Mouse (Mus musculus) hindbrain, embryonic 15.5 days (tissue): ENCODE measurements around the gene Csnk1g2. TPM values are rescaled to one million over a fixed set of nuclear protein-coding genes. Genes with fewer than 3 reads are reported as not detected.

Experiments
- ATAC-seq: fragments of 200-750 bp; cut with Nextera tagmentation; 2 replicates; pipeline ENCODE4 v1.8.0; 2017; ENCODE audit warnings: low read depth, moderate number of reproducible peaks, moderate TSS enrichment; ENCODE audit not compliant: low FRiP score
- H3K27ac ChIP-seq: fragments of 300-500 bp; sonication (generic); replicated peaks from 2 replicates; pipeline ENCODE4 v1.5.1; 2015; ENCODE audit warnings: mild to moderate bottlenecking, inconsistent platforms
- H3K27me3 ChIP-seq: fragments of 300-500 bp; sonication (generic); 2 replicates; pipeline ENCODE4 v1.6.1; 2015; ENCODE audit warnings: control low read depth, inconsistent platforms
- H3K36me3 ChIP-seq: fragments of 300-500 bp; sonication (generic); 2 replicates; pipeline ENCODE4 v1.6.1; 2015; ENCODE audit warnings: control low read depth, inconsistent platforms
- H3K4me1 ChIP-seq: fragments of 300-500 bp; sonication (generic); replicated peaks from 2 replicates; pipeline ENCODE4 v1.6.1; 2015; ENCODE audit warnings: control low read depth, inconsistent platforms
- H3K4me2 ChIP-seq: fragments of 300-500 bp; sonication (generic); 2 replicates; pipeline ENCODE4 v1.6.1; 2015; ENCODE audit warnings: moderate library complexity, mild to moderate bottlenecking, inconsistent platforms
- H3K4me3 ChIP-seq: fragments of 300-500 bp; sonication (generic); 2 replicates; pipeline ENCODE4 v1.5.1; 2015; ENCODE audit warnings: mild to moderate bottlenecking, inconsistent platforms
- H3K9ac ChIP-seq: fragments of 300-500 bp; sonication (generic); 2 replicates; pipeline ENCODE4 v1.6.1; 2015; ENCODE audit warnings: inconsistent platforms
- H3K9me3 ChIP-seq: fragments of 300-500 bp; sonication (generic); 2 replicates; pipeline ENCODE4 v1.6.1; 2016; ENCODE audit warnings: control low read depth, inconsistent platforms
- WGBS: fragments of 180-500 bp; shearing (Covaris S2); methylation state at CpG from one replicate; pipeline ENCODE4 v1.1.7; 2015; 5-methylcytosine and 5-hydroxymethylcytosine counted together
- polyA plus RNA-seq: library from polyadenylated mRNA; unstranded; fragments of >200 nt; fragmentation: Nextera tagmentation; extraction: Ambion mirVana; gene quantifications from 2 replicates; pipeline ENCODE4 v1.2.1, GENCODE M21; 2015

Gene Csnk1g2
- polyA plus RNA-seq, 1 experiment from 2014 or later = 127 TPM

GRCm38 (mm10) chr10:80671936-80672690, 49.5 kb downstream of the Csnk1g2 start:
- Histone ChIP-seq H3K27me3 (no peaks in the 10 kb centered on the region), H3K36me3 (peaks cover 39% of the 10 kb centered on the region), H3K9me3 (no peaks in the 10 kb centered on the region), H3K4me2 (no peak overlapping the region), H3K27ac (no peak overlapping the region), H3K9ac (no peak overlapping the region), H3K4me3 (no peak overlapping the region), H3K4me1 (peaks cover 57% of the 10 kb centered on the region)
- no peak for ATAC-seq
- 69% methylated on average over 11 of the region's 11 CpGs for WGBS

GRCm38 (mm10) chr10:80673690-80674089, 51.1 kb downstream of the Csnk1g2 start:
- no peaks in the 10 kb centered on the region for H3K27me3 ChIP-seq
- H3K4me1 ChIP-seq = peaks cover 72% of the 10 kb centered on the region
- WGBS = 95% methylated on average over 3 of the region's 3 CpGs
- H3K9ac ChIP-seq = peak overlapping the region; percentile 82; the same call in 1 of the 2 replicates
- H3K36me3 ChIP-seq = peaks cover 26% of the 10 kb centered on the region
- H3K4me2 ChIP-seq = peak overlapping the region; percentile 89
- no peak for ATAC-seq
- H3K27ac ChIP-seq = no peak overlapping the region
- H3K9me3 ChIP-seq = no peaks in the 10 kb centered on the region
- peak overlapping the region; percentile 73 for H3K4me3 ChIP-seq

GRCm38 (mm10) chr10:80674161-80674711, 51.6 kb downstream of the Csnk1g2 start:
- no peaks in the 10 kb centered on the region for H3K9me3 ChIP-seq
- ATAC-seq = no peak
- no peak overlapping the region for H3K27ac ChIP-seq
- 57% methylated on average over 5 of the region's 5 CpGs for WGBS
- peaks cover 78% of the 10 kb centered on the region for H3K4me1 ChIP-seq
- no peaks in the 10 kb centered on the region for H3K27me3 ChIP-seq
- peak overlapping the region; percentile 73 for H3K4me3 ChIP-seq
- H3K36me3 ChIP-seq = peaks cover 20% of the 10 kb centered on the region
- peak overlapping the region; percentile 89 for H3K4me2 ChIP-seq
- peak overlapping the region; percentile 82 for H3K9ac ChIP-seq

- peak overlapping the region; percentile 82 for H3K9ac ChIP-seq
- WGBS = 15% methylated on average over 6 of the region's 6 CpGs
- peaks cover 13% of the 10 kb centered on the region for H3K36me3 ChIP-seq
- H3K27me3 ChIP-seq = no peaks in the 10 kb centered on the region
- peaks cover 82% of the 10 kb centered on the region for H3K4me1 ChIP-seq
- H3K9me3 ChIP-seq = no peaks in the 10 kb centered on the region
- no peak for ATAC-seq
- H3K4me2 ChIP-seq = peak overlapping the region; percentile 89
- H3K27ac ChIP-seq = peak overlapping the region; percentile 93
- H3K4me3 ChIP-seq = peak overlapping the region; percentile 73
Observed at GRCm38 (mm10) chr10:80674851-80675404, 52.3 kb downstream of the Csnk1g2 start.

- peak overlapping the region; percentile 73 for H3K4me3 ChIP-seq
- H3K4me2 ChIP-seq = peak overlapping the region; percentile 89
- no peaks in the 10 kb centered on the region for H3K9me3 ChIP-seq
- 1% methylated on average over 33 of the region's 54 CpGs for WGBS
- ATAC-seq = peak; percentile 0; the same call in 1 of the 2 replicates
- H3K27ac ChIP-seq = peak overlapping the region; percentile 93
- H3K36me3 ChIP-seq = peaks cover 11% of the 10 kb centered on the region
- H3K4me1 ChIP-seq = peaks cover 77% of the 10 kb centered on the region
- peak overlapping the region; percentile 82 for H3K9ac ChIP-seq
- no peaks in the 10 kb centered on the region for H3K27me3 ChIP-seq
Observed at GRCm38 (mm10) chr10:80675405-80676197, 53.0 kb downstream of the Csnk1g2 start.

GRCm38 (mm10) chr10:80676198-80676928, 53.7 kb downstream of the Csnk1g2 start:
- Histone ChIP-seq H3K9me3 (no peaks in the 10 kb centered on the region), H3K27ac (peak overlapping the region; percentile 93), H3K27me3 (no peaks in the 10 kb centered on the region), H3K4me3 (peak overlapping the region; percentile 73), H3K4me2 (peak overlapping the region; percentile 89), H3K4me1 (peaks cover 71% of the 10 kb centered on the region), H3K36me3 (peaks cover 4% of the 10 kb centered on the region), H3K9ac (peak overlapping the region; percentile 82)
- under 1% methylated on average over 63 of the region's 78 CpGs for WGBS
- peak; percentile 94 for ATAC-seq

- 43% methylated on average over 9 of the region's 9 CpGs for WGBS
- peak overlapping the region; percentile 89 for H3K4me2 ChIP-seq
Observed at GRCm38 (mm10) chr10:80677128-80677875, 54.7 kb downstream of the Csnk1g2 start.

GRCm38 (mm10) chr10:80677942-80678436, 55.4 kb downstream of the Csnk1g2 start, which contains the start of gene Mknk2:
Mknk2 (minus strand) TSS chr10:80678112.
- peak within 1 kb of the TSS; percentile 63 for H3K9ac ChIP-seq
- WGBS = 30% methylated on average over 8 of the region's 8 CpGs

More at GRCm38 (mm10) chr10:80677128-80677875, 54.7 kb downstream of the Csnk1g2 start:
- Histone ChIP-seq H3K27me3 (no peaks in the 10 kb centered on the region), H3K9ac (peak overlapping the region; percentile 63), H3K36me3 (no peaks in the 10 kb centered on the region), H3K27ac (peak overlapping the region; percentile 93), H3K9me3 (no peaks in the 10 kb centered on the region), H3K4me3 (peak overlapping the region; percentile 73), H3K4me1 (peaks cover 61% of the 10 kb centered on the region)
- no peak for ATAC-seq

GRCm38 (mm10) chr10:80678601-80679377, 56.2 kb downstream of the Csnk1g2 start:
- WGBS = 54% methylated on average over 8 of the region's 10 CpGs
- Histone ChIP-seq H3K4me2 (no peak overlapping the region; the same call in 1 of the 2 replicates), H3K9me3 (no peaks in the 10 kb centered on the region), H3K4me1 (peaks cover 46% of the 10 kb centered on the region), H3K27ac (peak overlapping the region; percentile 93), H3K36me3 (no peaks in the 10 kb centered on the region), H3K27me3 (no peaks in the 10 kb centered on the region), H3K4me3 (no peak overlapping the region), H3K9ac (0 out of 2 replicates have a peak overlapping the region, but pooled peaks have one; percentile 4)
- no peak for ATAC-seq

More at GRCm38 (mm10) chr10:80677942-80678436, 55.4 kb downstream of the Csnk1g2 start, which contains the start of gene Mknk2:
- peaks cover 54% of the 10 kb centered on the region for H3K4me1 ChIP-seq
- H3K36me3 ChIP-seq = no peaks in the 10 kb centered on the region
- peak within 1 kb of the TSS; percentile 73 for H3K4me3 ChIP-seq
- peak; percentile 4; the same call in 1 of the 2 replicates for ATAC-seq
- peak within 1 kb of the TSS; percentile 89 for H3K4me2 ChIP-seq
- peak within 1 kb of the TSS; percentile 93 for H3K27ac ChIP-seq
- H3K27me3 ChIP-seq = no peaks in the 10 kb centered on the region
- H3K9me3 ChIP-seq = no peaks in the 10 kb centered on the region
